Mouse (Mus musculus) retina, adult 2 months (tissue): Measurements from ENCODE around the gene 9030612E09Rik.
A peak's percentile ranks its signal among the peaks of the same experiment; 100 is the strongest.

Source experiments
- DNase-seq: peaks from one replicate; pipeline ENCODE4 v3.0.0-alpha.2; 2012; ENCODE audit warnings: low read depth, low spot score

The 9030612E09Rik gene

GRCm38 (mm10) chr10:43203865-43204264, 29.4 kb downstream of the 9030612E09Rik start:
- DNase-seq = no peak

DNA sequence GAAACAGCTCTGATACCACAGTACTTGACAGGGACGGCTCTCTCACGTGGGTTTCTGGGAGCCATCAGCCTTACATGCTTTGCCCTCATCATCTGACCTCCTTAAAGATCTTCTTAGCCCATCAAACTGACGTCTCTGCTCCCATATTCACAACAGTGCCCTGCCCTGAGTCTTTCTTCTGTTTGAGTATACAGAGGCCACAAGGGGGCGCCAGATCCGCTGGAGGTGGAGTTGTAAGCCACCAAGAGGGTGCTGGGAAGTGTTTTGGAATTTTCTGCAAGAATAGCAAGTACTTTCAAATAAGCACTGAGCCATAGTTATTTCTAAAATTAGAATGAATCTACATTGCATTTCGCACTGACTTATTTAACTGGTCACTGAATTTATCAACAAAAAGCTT, 37.4 kb downstream of the 9030612E09Rik start:
- DNase-seq = no peak

DNA sequence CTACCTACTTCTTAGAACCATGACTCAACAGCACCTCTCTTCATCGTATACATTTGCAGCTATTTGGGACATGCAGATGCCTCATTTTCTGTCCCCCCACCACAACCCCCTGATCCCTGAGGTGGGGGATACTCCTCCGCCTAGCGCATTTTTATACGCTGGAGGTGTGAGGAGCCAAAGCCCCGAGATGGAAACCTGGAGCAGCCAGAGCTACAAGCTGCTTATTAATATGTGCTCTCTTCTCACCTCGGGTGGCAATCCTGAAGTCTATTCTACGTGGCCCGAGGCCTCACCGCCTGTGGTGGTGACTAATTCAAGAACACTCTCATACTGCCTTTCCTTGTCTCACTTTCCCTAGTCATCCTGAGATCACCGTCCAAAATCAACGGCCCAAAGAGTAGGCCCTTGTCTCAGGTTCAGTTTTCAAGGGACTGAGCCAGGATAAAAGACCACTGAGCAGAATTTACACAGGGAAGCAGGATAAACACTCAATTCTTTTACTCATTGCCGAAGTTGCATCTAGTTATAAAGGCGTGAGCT, 42.9 kb downstream of the 9030612E09Rik start:
- no peak for DNase-seq

- no peak for DNase-seq
These were observed 46.0 kb downstream of the 9030612E09Rik start for GRCm38 (mm10) chr10:43220479-43220878.

GRCm38 (mm10) chr10:43220910-43221625, 46.6 kb downstream of the 9030612E09Rik start, which contains the start of gene Pdss2:
TSS of gene Pdss2 (plus strand) at chr10:43221486.
- DNase-seq = peak; percentile 82

DNA sequence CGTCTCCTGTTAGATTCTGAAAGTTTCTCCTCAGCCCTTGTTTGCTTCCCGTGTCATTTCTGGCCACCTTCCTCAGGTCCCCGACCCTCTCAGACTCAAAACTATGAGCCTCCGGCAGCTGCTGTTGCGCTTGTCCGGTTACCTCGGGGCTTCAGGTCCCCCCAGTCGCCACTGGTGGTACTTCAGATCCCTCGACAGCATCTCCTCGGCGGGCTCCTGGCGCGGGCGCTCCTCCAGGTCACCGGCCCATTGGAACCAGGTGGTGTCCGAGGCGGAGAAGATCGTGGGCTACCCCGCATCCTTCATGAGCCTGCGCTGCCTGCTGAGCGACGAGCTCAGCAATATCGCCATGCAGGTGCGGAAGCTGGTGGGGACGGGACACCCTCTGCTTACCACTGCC, 47.2 kb downstream of the 9030612E09Rik start:
- DNase-seq = no peak

DNA sequence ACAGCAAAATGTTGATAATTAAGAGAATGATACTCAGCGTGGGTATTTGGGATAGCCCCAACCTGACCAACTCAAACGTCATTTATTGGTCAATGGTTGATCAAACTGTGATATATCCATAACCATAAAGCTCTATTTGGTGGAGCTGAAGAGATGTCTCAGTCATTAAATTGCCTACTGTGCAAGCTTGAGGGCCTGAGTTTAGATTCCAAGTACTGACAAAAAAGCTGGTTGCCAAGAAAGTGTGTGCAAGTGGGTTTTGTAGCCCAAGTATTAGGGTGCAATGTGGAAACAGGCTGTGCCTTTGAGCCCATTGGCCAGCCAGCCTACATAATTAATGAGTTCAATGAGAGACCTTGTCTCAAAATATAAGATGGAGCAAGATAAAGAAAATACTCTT, 48.9 kb downstream of the 9030612E09Rik start:
- no peak for DNase-seq
